Mouse (Mus musculus): ENCODE results near the gene Tecta.
A peak's percentile ranks its signal among the peaks of the same experiment; 100 is the strongest.

Gene Tecta

DNA sequence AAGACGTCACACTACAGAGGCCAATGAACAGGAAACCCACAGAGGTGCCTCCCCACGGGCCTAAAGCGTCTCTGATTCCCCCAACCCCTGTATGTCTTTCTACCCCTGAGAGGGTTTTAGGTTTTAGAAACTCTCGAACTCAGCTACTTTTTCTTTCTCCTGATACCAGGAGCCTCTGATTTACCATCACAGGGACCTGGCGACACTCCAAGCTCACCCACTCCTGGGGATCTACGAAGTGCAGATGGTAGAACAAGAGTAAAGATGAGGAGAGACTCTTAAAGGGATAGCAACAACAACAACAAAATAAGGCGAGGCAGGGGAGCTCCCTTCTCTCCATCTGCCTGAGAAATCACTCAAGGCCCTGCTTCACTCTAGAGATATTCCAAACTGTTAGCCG lies 12.7 kb downstream of the Tecta start:
- DNase-seq (ENCODE audit: low spot score) = no peak

DNA sequence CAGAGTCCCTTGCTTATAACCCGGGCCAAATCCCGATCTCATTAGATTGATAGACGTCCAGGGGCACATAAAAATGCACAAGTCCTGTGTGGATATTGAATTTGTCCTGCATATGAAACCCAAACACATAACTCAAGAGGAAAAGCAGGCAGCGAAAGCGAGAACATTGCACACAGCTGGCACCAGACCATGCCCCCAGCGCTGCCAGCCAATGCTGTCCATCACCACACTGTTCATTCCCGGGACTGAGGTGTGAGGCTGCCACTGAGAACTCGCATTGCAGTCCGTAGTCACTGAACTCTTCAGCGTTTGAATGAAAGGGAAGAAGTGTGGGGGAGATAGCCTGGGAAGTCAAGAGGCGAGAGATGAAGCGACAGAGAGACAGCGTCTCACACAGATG lies 14.1 kb downstream of the Tecta start:
- no peak for DNase-seq (ENCODE audit: low spot score)

DNA sequence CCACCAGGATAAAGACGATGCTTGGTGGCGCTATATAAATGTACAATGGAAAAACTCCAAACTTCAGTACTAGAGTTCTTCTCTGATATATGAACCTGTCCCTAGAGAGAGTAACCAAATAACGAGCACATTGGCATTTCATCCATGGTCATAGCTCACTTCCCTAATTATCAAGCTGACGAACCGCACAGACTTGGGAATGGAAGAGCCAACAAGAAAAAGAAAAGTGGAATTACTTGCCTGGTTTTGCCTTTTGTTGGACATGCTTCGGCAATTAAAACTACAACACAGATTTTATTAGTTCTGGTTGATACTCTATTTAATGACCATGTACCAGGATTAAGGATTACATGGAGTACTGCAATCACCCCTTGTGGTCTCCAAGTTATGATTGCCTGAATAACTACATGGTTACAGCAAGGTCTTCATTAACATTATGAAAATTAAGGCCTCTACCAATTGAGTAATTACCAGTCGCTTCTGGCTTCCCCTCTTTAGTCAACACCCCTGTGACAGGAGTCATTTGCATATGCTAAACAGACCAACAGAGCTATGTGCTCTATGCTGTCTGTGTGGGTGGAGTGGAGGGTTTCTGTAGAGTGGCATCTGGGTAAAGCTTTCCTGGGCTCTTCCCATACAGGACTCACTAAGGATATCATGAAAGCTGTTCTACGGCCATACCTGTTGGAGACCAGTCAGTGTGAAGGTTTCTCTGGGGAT lies 16.9 kb downstream of the Tecta start:
- no peak for DNase-seq (ENCODE audit: low spot score)

DNA sequence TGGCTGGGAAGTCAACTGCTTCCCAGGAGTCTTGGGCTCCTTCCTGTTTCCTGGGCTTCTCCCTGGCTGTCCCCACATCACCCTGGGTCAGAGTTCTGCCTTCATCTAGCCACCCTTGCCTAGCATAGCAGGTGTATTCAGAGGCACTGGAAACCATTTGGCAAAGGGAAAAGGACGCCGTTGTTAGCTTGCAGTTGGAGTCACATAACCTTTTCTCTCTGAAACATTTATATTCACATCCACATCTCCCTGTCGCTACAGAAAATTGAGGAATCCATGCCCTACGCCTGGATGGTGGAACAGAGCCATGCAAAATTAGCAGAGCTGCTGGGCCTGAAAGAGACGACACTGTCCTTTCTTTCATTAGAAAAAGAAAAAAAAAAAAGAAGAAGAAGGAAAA lies 17.7 kb downstream of the Tecta start:
- no peak for DNase-seq (ENCODE audit: low spot score)

DNA sequence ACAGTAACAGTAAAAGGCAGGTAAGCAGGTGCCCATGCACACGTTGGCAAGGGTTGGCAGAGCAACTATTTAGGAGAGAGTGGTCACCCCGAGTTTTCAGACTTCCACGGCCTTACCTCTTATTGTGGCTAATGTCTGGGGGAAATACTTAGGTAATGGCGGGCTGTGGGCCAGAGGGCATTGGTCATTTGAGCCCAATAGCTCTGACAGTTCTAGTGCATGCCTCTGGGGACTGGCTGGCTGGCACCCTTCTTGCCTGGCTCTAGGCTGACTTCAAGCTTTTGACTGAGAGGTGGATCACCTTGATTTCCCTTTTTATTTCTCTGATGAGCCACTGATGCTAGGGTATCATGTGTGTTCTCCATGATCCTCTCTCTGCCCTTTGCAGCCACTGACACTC lies 21.7 kb downstream of the Tecta start:
- DNase-seq (ENCODE audit: low spot score) = no peak

DNA sequence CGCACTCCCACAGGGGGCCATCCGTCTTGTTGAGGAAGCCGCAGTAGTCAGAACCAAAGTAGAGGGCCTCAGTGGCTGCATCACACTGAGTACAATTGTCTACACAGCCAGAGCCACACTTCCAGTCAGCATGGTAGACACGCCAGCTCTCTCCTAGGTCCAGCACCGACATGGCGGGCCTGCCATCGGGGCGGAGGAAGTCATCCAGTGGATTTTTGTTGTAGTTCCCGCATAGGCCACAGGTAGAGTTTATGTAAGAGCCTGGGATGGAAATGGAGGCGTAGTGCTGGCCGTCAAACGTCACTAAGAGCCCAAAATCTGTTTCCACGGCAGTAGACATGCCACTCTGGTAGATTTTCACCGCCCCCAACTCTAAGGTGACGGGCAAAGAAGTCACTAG lies 22.1 kb downstream of the Tecta start:
- DNase-seq (ENCODE audit: low spot score) = no peak

DNA sequence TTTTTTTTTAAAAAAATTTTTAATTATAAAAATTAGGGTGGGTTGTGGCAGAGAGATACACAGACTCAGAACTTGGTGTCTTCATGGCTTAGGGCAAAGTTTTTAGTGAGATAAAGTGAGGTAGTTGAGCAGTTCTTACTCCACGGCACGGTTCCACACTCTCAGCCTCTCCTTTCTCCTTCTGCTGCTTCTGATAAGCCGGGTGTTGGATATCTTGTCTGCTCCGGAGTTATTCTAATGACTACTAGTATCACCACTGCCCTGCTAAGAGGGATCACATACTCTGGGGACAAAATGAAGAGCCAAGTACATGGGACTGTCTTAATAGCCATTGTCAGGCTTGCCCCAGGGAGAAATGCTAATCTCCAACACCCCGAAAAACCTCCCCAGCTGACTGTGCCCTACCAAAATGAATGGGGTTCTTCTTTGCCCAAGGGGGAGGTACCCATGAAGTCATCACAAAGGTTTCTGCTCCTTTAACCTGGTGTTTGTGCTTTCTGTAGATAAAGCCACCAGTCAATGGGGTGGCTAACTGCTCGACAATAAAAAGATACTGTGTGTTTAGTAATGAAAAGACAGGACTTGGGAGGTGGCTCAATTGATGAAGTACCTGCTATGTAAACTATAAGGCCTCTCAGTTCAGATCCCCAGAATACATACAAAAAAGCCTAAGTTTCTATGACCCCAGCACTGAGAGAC lies 27.9 kb downstream of the Tecta start:
- no peak for DNase-seq (ENCODE audit: low spot score)

DNA sequence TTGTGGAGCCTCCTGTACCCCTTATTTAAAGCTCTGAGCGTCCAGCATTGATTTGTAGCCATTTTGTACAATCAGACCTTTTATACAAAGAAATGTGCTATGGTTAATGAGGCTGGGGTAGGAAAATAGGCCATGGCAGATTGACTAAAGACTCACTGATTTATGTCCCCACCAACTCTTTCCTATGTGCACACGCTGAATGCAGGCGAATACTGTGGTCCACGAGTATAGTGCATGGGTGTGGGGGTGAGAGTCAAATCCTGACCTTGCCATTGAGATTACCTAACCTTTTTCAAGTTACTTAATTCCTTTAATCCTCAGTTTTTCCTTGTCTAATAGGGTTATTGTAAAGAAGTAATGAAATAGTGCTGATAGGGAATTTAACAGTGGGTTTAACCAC lies 42.1 kb downstream of the Tecta start:
- DNase-seq (ENCODE audit: low spot score) = no peak

DNA sequence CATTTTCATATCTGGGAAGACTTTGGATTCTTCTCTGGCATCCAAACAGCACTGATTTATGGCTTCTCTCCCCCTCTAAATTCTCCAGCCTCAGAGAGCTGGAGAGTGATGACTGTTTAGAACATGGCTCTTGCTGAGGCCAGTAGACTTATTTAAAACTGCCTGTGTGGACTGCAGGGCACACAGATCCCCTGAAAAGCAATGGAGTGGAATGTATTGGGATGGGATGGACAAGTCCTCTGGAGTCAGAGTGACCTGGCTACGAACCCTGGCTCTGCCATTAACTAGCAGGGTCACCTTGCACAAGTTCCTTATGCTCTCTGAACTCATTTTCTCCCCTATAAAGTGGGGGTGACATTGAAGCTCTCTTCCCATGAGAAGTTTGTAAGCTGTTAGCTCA lies 44.9 kb downstream of the Tecta start:
- DNase-seq (ENCODE audit: low spot score) = no peak

DNA sequence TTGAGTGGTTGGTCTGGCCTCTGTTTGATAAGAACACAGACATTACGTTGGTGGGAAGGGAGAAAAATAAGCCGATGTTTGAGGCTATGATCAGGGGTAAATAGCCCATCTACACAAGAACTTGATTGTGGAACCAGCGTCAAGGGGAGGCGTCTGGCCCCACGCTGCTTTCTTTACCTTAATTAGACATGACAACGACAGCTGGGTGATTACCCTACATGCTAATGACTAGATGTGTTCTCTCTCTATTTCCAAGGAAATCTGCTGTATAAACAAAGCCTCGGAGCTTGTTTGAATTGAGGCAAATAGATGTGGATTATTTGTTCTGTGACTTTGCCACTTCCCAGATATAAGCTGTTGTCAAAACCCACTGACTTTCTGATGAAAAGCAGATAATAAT lies 49.9 kb downstream of the Tecta start:
- DNase-seq (ENCODE audit: low spot score) = no peak

DNA sequence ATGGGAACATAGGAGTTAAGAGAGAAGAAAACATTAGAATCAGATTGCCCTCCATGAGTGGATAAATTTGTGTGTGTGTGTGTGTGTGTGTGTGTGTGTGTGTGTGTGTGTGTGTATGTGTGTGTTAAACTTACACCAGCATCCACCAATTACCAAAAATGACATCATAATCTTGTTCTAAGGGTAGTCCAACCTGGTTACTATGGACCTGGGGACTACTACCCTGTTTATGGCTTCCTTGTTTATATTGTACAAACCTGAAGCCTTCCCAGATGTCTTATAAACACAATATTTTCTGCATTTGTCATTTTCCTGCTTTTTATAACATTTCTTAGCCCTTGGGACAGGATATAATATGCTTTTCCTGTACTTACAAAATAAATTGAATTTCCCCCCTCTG lies 53.4 kb downstream of the Tecta start:
- DNase-seq (ENCODE audit: low spot score) = no peak

DNA sequence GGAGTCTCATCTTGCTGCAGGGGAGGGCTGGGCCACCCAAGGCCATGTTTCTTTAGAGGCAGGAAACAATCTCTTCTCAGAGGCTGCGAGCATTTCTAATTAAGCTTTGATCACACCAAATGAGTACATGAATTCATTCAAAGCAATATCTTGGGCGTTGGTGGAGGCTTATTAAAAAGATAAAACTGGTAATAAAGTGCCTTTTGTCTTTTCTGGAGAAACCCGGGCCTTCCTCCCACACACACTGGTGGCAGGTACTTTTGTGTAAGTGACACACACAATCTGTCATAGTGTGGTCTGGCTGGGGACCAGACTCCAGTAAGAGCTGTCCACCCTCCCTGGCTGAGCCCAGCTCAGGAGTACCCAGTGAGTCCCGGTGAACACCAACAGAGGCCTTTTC lies 60.6 kb downstream of the Tecta start:
- DNase-seq (ENCODE audit: low spot score) = no peak

DNA sequence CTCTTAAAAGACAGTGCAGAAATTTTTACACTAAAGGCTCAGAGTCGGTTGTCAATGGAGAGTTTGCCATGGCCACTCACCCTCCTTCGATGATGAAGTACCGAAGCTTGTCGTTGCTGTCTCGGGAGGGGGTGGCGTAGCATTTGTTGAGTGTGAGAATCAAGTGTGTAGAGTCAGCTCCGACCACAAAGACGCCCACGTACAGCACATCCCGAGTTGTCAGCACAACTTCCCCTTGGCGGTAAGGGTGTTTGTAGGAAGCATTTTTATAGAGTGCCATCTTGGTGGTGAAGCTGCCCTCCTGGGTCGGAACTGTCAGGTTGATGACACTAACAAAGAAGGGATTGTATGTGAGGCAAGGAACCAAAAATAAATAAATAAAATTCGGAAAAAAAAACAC lies 62.7 kb downstream of the Tecta start:
- no peak for DNase-seq (ENCODE audit: low spot score)

DNA sequence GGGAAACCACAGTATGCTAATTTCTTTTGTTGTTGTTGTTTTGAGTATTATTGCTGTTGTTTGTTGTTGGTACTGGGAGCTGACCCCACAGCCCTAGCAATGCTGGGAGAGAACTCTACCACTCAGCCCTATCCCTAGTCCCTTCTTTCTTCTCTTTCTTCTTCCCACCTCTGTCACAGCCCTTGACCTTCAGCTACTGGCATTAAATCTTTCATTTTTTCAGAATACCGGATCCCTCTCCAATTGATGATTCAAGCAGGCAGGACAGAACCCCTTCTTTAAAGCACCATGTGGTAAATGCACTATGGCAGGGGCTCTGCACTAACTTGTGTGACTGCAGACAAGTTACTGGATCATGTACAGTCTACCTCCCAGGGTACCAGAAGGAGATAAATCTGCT lies 63.2 kb downstream of the Tecta start:
- no peak for DNase-seq (ENCODE audit: low spot score)

DNA sequence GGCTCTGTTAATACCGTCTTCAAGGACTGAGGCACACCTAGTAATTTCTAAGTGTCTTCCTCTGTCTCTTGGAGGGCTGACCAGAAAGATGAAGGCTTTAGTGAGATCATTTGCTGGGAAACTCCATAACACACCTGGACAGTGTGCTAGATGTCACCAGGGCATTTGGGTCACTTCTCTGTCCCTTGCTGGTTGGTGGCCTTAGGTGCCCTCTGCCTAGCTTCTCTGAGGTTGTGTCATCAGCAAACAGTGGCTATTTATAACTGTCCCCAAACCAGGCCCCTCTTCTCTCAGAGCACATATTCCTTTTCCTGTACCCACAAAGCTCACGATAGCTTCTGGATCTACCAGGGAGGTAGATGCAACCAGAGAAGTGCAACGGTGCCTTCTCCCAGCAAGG lies 64.8 kb downstream of the Tecta start:
- DNase-seq (ENCODE audit: low spot score) = no peak

DNA sequence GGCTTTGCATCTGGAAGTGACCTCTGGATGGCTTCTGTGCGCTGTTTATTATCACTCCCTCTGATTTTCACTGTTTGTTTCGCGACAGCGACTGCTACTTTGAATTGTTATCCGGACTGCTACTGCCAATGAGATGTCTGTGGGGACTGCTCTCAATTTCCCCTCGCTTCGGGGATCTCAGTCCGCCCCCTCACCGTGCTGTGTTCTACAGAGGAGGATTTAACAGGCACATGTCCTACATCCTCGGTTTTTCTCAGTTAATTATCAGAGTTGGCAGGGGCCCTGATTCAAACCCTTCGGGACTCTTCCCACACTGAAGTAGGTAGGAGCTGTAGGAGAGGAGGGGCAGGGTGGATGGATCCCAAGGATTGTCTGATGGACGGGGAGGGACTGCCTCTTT lies 67.0 kb downstream of the Tecta start:
- DNase-seq (ENCODE audit: low spot score) = no peak

DNA sequence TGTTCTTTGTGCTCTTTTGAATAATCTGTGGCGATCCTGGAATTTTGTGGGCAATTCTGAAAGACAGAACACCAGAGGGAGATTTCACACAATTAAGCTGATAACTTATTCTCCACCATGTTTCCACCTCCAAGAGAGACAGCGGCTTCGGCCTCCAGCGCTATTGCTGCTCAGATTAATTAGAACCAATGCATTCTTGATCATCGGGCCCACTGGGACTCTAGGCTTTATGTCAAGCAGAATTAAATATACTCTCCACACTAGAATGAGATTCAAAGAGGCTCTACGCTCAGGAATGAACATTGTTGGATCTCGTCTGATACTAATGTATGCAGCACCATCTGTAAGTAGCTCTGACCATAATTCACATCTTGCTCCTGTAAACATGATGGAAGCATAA lies 68.4 kb downstream of the Tecta start:
- no peak for DNase-seq (ENCODE audit: low spot score)

DNA sequence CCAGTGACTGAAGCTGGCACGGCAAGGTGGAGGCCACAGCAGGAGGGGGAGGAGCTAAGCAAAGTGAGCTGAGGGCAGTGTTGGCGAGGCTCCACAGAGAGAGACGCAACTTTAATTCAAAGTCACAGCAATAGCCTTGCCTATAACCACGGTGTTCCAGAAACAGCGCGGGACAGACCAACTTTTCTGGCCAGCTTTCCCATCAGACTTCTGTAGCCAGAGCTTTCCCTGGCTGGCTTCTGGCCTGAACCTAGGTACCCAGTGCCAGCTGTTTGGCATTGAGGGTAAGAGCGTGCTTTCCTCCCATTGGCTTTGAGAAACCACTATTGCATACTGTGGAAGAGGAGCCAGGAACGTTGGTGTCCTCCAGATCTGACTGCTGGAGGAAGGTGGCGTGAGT lies 70.0 kb downstream of the Tecta start:
- peak; percentile 22 for DNase-seq (ENCODE audit: low spot score)

DNA sequence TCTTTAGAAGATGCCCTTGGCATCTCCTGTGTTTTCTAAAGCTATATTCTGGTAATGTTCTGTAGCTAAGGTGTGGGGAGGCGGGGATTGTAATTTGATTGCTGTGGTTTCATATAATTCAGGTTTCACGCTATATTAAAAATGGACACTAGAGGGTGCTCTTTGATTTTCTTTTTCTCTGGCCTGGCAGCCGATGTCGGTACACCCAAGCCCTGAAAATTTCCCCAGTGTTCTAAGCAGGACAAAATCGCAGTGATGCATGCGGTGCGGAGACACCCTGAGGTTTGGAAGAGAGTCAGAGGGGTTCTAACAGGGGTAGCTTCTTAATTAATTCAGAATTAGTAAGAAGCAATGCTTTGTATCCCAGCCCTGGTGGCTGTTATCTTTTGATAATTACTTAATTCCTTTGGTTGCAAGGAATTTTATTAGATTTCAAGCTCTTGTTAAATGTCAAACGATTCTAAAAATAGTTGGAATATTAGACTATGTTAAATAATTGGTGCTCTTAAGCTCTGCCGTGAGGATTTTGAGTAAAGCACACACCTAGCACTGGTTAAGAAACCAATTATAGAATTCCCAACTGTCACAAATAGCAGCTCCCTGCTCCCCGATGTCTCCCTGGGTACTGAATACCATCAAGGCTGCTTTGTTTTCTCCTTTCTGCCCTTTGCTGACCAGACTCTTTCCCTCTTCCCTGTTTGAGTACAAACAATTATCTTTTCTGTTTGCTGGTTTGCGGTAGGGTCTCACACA lies 72.9 kb downstream of the Tecta start:
- DNase-seq (ENCODE audit: low spot score) = peak; percentile 69

DNA sequence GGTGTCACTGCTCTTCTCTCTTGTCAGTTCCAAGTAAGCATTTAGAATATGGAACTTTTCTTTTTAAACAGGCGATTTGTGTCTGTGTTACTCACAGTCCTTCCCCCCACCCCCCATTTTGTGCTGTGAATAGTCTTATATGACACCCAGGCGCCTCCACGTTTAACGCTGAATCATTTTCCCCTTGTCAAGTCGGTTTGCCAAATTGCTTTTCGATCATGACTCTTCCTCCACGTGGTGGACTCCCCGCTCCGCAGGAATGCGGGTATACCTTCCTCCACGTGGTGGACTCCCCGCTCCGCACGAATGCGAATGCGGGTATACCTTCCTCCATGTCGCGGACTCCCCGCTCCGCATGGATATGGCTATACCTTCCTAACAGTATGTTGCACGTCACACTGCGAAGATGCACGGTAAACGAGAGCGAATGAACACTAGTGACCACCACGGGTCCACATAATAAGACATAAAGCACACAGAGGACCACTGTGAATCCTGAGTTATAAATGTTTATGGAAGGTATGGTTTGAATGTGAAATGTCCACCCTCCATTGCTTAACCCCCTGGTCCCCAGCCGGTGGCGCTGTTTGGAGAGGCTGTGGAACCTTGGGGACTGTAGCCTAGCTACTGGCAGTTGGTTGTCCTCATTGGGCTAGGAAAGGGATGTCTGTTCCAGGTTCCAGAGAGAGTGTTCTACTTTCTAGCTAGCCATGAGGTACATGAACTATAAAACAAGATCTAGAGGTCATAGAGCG lies 74.9 kb downstream of the Tecta start:
- DNase-seq (ENCODE audit: low spot score) = no peak

DNA sequence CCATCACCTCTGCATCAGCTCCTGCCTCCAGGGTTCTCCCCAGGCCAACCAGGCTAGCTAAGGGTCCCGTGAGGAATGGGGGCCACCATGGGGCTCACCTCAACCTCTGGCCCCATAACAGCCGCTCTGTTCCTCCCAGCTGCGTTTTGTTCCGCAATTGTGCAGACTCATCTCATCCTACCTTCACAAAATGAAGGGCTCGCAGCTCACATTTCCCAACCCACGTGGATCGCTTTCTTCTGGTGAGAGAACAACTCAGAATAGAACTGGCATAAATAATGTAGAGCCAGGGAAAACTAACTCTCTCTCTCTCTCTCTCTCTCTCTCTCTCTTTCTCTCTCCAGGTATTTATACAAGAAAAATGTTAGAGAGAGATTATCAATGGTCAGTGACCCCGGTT lies 76.5 kb downstream of the Tecta start:
- DNase-seq (ENCODE audit: low spot score) = no peak

DNA sequence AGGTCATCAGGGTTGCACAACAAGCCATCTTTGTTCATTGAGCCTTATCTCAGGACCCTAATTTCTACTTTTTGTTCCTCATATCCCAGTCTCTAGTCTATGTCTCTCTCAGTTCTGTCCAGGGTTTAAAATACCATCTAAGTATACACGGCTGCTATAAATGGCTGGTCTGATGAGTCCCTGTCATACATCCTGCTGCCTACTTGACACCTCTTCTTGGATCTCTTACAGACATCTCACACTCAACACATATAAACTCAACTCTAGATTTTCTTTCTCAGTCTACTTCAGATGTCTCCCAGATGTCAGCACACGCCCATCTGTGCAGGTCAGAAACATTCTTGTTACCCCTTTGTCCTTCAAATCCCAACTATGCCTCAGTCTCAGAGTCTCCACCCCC lies 78.3 kb downstream of the Tecta start:
- DNase-seq (ENCODE audit: low spot score) = no peak

DNA sequence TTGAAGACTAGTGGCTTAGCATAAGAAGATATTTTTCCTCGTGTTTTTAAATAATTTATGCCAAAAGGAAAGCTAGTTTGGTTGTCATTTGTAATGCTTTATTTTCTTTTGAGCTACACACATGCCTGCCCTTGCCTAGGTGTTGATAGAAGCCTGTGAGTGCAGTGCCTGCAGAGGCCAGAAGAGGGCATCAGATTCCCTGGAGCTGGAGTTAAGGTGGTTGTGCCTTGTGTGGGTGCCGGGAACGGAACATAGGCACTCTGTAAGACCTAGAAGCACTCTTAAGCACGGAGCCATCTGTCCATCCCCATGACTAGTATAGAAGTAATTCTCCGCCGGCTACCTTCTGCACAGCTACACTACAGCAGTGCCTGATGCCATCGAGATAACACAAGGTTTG lies 79.1 kb downstream of the Tecta start:
- no peak for DNase-seq (ENCODE audit: low spot score)
